Mouse (Mus musculus) erythroblast, embryonic 14.5 days (primary cell): ENCODE results near the gene 1190005I06Rik.

ENCODE experiments used
- GATA1 ChIP-seq: IDR thresholded peaks from 2 replicates; pipeline ENCODE4 v1.6.1; 2012; ENCODE audit warnings: low read length, inconsistent platforms, mixed read lengths
- TAL1 ChIP-seq: IDR thresholded peaks from 3 replicates; pipeline ENCODE4 v1.6.1; 2012; ENCODE audit warnings: low read length, inconsistent platforms, mixed read lengths

GRCm38 (mm10) chr8:120574941-120575340 lies 72.5 kb downstream of the 1190005I06Rik start:
- TF ChIP-seq GATA1 (no peak), TAL1 (no peak)
